Mouse (Mus musculus): ENCODE measurements around the gene Rnpepl1. TPM values are rescaled to one million over a fixed set of nuclear protein-coding genes. Genes with fewer than 3 reads are reported as not detected.

Gene Rnpepl1
- total and polyA plus RNA-seq, 3 experiments, result 5.1 to 20.2 (median 14.6) TPM

DNA sequence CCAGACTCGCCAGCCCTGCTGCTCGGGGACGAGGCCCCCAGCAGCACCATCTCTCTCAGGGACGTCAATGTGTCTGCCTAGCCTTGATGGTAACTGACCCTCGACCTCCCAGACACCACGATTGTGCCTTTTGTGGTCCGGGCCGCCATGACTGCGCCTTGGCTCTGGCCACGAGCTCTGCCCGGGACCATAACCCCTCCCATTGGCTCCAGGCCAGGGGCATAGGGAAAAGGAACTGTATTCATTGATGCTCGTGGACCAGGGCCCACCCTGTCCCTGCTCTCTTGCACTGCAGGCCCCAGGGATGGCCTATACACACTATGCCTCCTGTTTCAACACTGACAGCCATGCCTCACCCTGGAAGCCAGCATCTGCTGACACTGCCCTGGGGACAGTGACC, 9.2 kb downstream of the Rnpepl1 start:
- Histone ChIP-seq H3K36me3 (replicated peaks in 1 of 2; ENCODE audit: control insufficient read depth in 1 of 2, insufficient read depth in 1 of 2, low read length in 1 of 2) (peaks cover 53 to 65% of the 10 kb centered on the region in 2 experiments), H3K9ac (ENCODE audit: insufficient read depth, low read depth) (no peak overlapping the region), H3K79me2 (replicated peaks; ENCODE audit: control insufficient read depth, extremely low read depth, insufficient read depth, poor library complexity, severe bottlenecking) (no peaks in the 10 kb centered on the region), H3K9me3 (replicated peaks; ENCODE audit: low read length) (peaks cover under 1% of the 10 kb centered on the region), H3K4me1 (ENCODE audit: control insufficient read depth in 1 of 2, insufficient read depth in 2 of 2) (no peaks in the 10 kb centered on the region), H3K4me3 (replicated peaks in 1 of 3; ENCODE audit: low read depth in 2 of 3, low read length in 2 of 3, poor library complexity in 1 of 3) (no peak overlapping the region), H3K4me2 (ENCODE audit: insufficient read depth, low read depth, poor library complexity, severe bottlenecking) (no peak overlapping the region), H3K27ac (ENCODE audit: insufficient read depth, low read depth) (no peak overlapping the region), H3K27me3 (replicated peaks) (no peaks in the 10 kb centered on the region)
- dilution Hi-C loops (cut with MboI; ENCODE audit: extremely low pct_ligation_motif_present, extremely low pct_unique_long_range_greater_than_20kb, low sequenced_read_pairs) (no loop called here), in situ Hi-C loops (cut with MboI; ENCODE audit: low pct_ligation_motif_present, low pct_unique_long_range_greater_than_20kb, low sequenced_read_pairs) (no loop called here)
- DNase-seq (ENCODE audit: extremely low read depth), result no peak
- TF ChIP-seq RCOR1 (conservative IDR thresholded peaks at IDR 0.05; ENCODE audit: low read depth, low read length), result no peak
- no peak for TF ChIP-seq MYC (IDR thresholded peaks at IDR 0.05; ENCODE audit: low read depth, low read length)
- no peak for TF ChIP-seq ETS1 (conservative IDR thresholded peaks at IDR 0.05; ENCODE audit: low read depth, low read length)
- TF ChIP-seq CTCF (conservative IDR thresholded peaks at IDR 0.05 in 1 of 2, IDR thresholded peaks at IDR 0.05 in 1 of 2; ENCODE audit: low read depth in 2 of 2, low read length in 2 of 2), result no peak
- TF ChIP-seq POLR2AphosphoS2 (IDR thresholded peaks at IDR 0.05; ENCODE audit: low read depth, low read length), result no peak
- TF ChIP-seq POLR2A (IDR thresholded peaks at IDR 0.05; ENCODE audit: low read depth, low read length), result no peak
- no peak for TF ChIP-seq E2F4 (IDR thresholded peaks at IDR 0.05; ENCODE audit: insufficient replicate concordance, low read depth, low read length)
- no peak for TF ChIP-seq JUN (IDR thresholded peaks at IDR 0.05; ENCODE audit: insufficient read depth, low read depth, low read length)
- TF ChIP-seq USF2 (conservative IDR thresholded peaks at IDR 0.05; ENCODE audit: low read depth, low read length), result no peak
- no peak for TF ChIP-seq ZMIZ1 (IDR thresholded peaks at IDR 0.05; ENCODE audit: low read depth, low read length)
- no peak for TF ChIP-seq EP300 (IDR thresholded peaks at IDR 0.05; ENCODE audit: low read length)
- no peak for TF ChIP-seq PAX5 (IDR thresholded peaks at IDR 0.05; ENCODE audit: low read length)
- TF ChIP-seq MAZ (IDR thresholded peaks at IDR 0.05; ENCODE audit: low read depth, low read length), result no peak
- TF ChIP-seq KAT2A (IDR thresholded peaks at IDR 0.05; ENCODE audit: insufficient replicate concordance, low read length), result no peak
- TF ChIP-seq USF1 (IDR thresholded peaks at IDR 0.05; ENCODE audit: low read depth, low read length), result no peak

DNA sequence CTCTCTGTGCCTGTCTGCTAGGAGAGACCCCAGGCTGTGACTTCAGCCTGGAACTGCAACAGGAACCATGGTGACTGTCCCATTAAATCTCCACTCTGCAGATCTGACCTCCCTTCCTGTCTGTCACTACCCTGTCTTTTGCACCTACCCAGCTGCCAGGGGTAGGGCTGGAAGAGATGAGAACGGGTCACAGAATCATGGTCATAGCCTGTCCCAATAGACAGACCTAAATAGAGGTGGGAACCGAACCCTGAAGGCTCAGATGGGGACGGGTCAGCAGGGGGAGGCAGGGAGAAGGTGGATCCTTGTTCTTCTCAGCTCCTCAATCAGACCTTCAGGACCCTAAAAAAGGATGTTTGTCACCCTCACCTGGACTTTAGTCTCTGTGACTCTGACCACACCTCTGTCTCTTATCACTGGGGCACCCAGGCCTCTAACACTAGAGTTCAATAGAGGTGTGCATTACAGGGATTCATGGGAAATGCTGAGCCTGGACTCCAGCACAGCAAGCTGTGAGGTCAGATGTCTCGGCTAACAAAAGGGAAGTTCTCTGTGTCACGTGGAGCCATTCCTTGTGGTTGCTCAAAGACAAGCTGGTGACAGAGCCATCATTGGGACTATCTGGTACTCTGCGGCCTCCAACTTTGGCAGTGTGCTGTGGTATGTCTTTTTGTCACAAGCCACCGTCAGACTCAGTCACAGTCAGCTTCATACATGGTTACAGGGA, 10.1 kb downstream of the Rnpepl1 start:
- TF ChIP-seq NRF1 (IDR thresholded peaks at IDR 0.05; ENCODE audit: low read depth, low read length), result no peak
- TF ChIP-seq GABPA (IDR thresholded peaks at IDR 0.05; ENCODE audit: insufficient replicate concordance, low read depth, low read length), result no peak
- TF ChIP-seq MAZ (IDR thresholded peaks at IDR 0.05; ENCODE audit: low read depth, low read length), result no peak
- no peak for TF ChIP-seq MYC (IDR thresholded peaks at IDR 0.05; ENCODE audit: low read depth, low read length)
- Histone ChIP-seq H3K79me2 (replicated peaks; ENCODE audit: control insufficient read depth, extremely low read depth, insufficient read depth, poor library complexity, severe bottlenecking) (no peaks in the 10 kb centered on the region), H3K4me3 (replicated peaks in 1 of 3; ENCODE audit: low read depth in 2 of 3, low read length in 2 of 3, poor library complexity in 1 of 3) (no peak overlapping the region), H3K27me3 (replicated peaks) (no peaks in the 10 kb centered on the region), H3K27ac (ENCODE audit: insufficient read depth, low read depth) (no peak overlapping the region), H3K4me1 (ENCODE audit: control insufficient read depth in 1 of 2, insufficient read depth in 2 of 2) (no peaks in the 10 kb centered on the region), H3K9me3 (replicated peaks; ENCODE audit: low read length) (peaks cover 2% of the 10 kb centered on the region), H3K4me2 (ENCODE audit: insufficient read depth, low read depth, poor library complexity, severe bottlenecking) (no peak overlapping the region), H3K36me3 (replicated peaks in 1 of 2; ENCODE audit: control insufficient read depth in 1 of 2, insufficient read depth in 1 of 2, low read length in 1 of 2) (peaks cover 47 to 56% of the 10 kb centered on the region in 2 experiments), H3K9ac (ENCODE audit: insufficient read depth, low read depth) (no peak overlapping the region)
- dilution Hi-C loops (cut with MboI; ENCODE audit: extremely low pct_ligation_motif_present, extremely low pct_unique_long_range_greater_than_20kb, low sequenced_read_pairs) (no loop called here), in situ Hi-C loops (cut with MboI; ENCODE audit: low pct_ligation_motif_present, low pct_unique_long_range_greater_than_20kb, low sequenced_read_pairs) (no loop called here)
- DNase-seq (ENCODE audit: extremely low read depth), result no peak
